Mouse (Mus musculus): Measurements from ENCODE around the gene Nudt21. TPM values are rescaled to one million over a fixed set of nuclear protein-coding genes. Genes with fewer than 3 reads are reported as not detected.

Gene Nudt21
- polyA plus RNA-seq, 1 experiment from 2014 or later, result 80.8 TPM

GRCm38 (mm10) chr8:94029701-94030100 is 7.1 kb downstream of the Nudt21 start:
- Histone ChIP-seq H3K27ac (replicated peaks) (no peak overlapping the region), H3K36me3 (peaks cover 54% of the 10 kb centered on the region), H3K9ac (replicated peaks) (no peak overlapping the region), H3K27me3 (replicated peaks) (no peaks in the 10 kb centered on the region), H3K4me1 (peaks cover 10% of the 10 kb centered on the region), H3K4me2 (no peak overlapping the region), H3K9me3 (replicated peaks) (no peaks in the 10 kb centered on the region), H3K4me3 (replicated peaks) (no peak overlapping the region)
- ATAC-seq (ENCODE audit: low FRiP score), result no peak
- WGBS, result 96% methylated on average over 9 of the region's 9 CpGs

- Histone ChIP-seq H3K4me1 (no peaks in the 10 kb centered on the region), H3K4me2 (no peak overlapping the region), H3K9me3 (replicated peaks) (no peaks in the 10 kb centered on the region), H3K9ac (replicated peaks) (no peak overlapping the region), H3K27ac (replicated peaks) (no peak overlapping the region), H3K27me3 (replicated peaks) (no peaks in the 10 kb centered on the region), H3K36me3 (peaks cover 75% of the 10 kb centered on the region), H3K4me3 (replicated peaks) (no peak overlapping the region)
- WGBS, result 93% methylated on average over 6 of the region's 6 CpGs
- ATAC-seq (ENCODE audit: low FRiP score), result no peak
Observed at GRCm38 (mm10) chr8:94023916-94024315, 12.9 kb downstream of the Nudt21 start.

DNA sequence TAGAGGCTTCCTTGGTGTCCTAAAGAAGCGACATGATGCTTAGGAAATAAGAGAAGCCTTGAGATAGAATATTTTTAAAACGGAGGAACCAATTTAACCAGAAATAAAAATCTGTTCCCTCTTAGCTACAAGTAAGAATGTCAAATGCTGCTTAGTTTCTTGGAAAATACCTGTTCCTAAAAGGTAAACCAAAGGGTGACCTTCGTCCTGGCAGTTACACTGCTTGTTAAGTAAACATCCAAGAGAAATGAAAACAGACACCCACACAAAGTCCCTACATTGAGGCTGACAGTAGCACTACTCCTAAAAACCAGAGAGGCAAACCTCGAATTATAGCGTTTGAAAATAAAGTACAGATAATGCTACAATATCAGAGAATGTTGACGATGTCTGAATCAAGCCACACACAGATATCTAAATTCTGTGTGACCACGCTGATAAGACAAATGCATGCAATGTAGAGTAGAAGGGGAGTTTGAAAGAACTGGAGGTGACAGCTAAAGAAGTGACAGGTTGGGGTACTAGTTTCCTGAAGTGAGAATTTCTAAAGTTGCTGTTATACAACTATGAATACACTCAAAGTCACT is 23.7 kb downstream of the Nudt21 start:
- peaks cover 34% of the 10 kb centered on the region for H3K4me1 ChIP-seq
- ATAC-seq (ENCODE audit: low FRiP score), result no peak
- peak overlapping the region; percentile 90 for H3K27ac ChIP-seq (replicated peaks)
- peak overlapping the region; percentile 87 for H3K9ac ChIP-seq (replicated peaks)
- H3K36me3 ChIP-seq, result peaks cover under 1% of the 10 kb centered on the region
- H3K27me3 ChIP-seq (replicated peaks), result no peaks in the 10 kb centered on the region
- H3K4me2 ChIP-seq, result peak overlapping the region; percentile 90
- WGBS, result 43% methylated on average over 7 of the region's 7 CpGs
- H3K4me3 ChIP-seq (replicated peaks), result peak overlapping the region; percentile 73
- no peaks in the 10 kb centered on the region for H3K9me3 ChIP-seq (replicated peaks)

DNA sequence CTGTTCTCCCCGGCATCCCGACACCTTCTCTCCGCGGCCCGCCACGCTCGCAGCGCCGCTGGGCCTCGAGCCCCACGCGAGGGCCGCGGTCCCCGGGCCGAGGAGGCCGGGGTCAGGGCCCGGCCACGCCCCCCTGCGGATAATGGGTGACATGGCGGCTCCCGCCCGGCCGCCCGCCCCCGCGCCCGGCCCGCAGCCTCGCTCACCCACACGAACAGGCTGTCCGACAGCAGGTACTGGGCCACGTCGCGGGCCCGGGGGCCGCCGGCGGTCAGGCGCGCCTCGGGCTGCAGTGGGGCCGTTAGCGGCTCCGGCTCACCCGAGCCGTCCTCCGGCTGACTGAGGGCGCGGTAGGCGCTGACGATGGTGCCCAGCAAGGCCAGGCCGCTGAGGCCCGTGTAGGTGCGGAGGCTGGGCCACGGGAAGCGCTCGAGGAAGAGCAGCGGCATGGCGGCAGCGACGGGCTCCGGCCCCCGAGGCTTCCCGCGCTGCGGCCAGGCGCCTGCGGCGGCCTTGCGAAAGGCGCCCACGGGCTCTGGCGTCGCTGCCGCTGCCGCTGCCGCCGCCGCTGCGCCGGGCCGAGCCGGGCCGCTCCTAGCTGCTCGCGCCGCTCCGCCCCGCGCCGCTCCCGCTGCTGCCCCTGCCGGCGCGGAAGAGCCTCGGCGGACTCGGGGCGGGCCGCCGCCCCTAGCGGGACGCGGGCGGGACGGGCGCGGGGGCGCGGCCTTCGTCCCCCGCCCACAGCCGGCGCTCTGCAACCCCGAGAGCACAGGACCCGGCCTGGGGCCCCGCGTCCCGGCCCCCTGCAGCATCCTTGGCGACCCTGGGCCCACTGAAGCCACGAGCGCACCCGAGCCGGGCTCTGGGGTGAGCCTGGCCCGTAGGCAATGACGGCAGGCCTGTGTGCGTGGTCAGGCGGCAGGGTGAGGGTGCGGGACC is 24.5 kb downstream of the Nudt21 start, which contains the start of gene Amfr:
Gene Amfr (minus strand): TSS at position 830 of the 939 bp plus-strand sequence.
- H3K4me3 ChIP-seq (replicated peaks), result peak within 1 kb of the TSS; percentile 73
- peak within 1 kb of the TSS; percentile 90 for H3K27ac ChIP-seq (replicated peaks)
- H3K27me3 ChIP-seq (replicated peaks), result no peaks in the 10 kb centered on the region
- peak within 1 kb of the TSS; percentile 87 for H3K9ac ChIP-seq (replicated peaks)
- under 1% methylated on average over 99 of the region's 130 CpGs for WGBS
- H3K36me3 ChIP-seq, result no peaks in the 10 kb centered on the region
- peak; percentile 91 for ATAC-seq (ENCODE audit: low FRiP score)
- peak within 1 kb of the TSS; percentile 90 for H3K4me2 ChIP-seq
- H3K9me3 ChIP-seq (replicated peaks), result no peaks in the 10 kb centered on the region
- H3K4me1 ChIP-seq, result peaks cover 34% of the 10 kb centered on the region

- H3K27ac ChIP-seq (replicated peaks), result peak overlapping the region; percentile 90
- no peaks in the 10 kb centered on the region for H3K27me3 ChIP-seq (replicated peaks)
- peak overlapping the region; percentile 90 for H3K4me2 ChIP-seq
- H3K4me3 ChIP-seq (replicated peaks), result peak overlapping the region; percentile 73
- peaks cover 34% of the 10 kb centered on the region for H3K4me1 ChIP-seq
- WGBS, result 3% methylated on average over 48 of the region's 48 CpGs
- peak overlapping the region; percentile 87 for H3K9ac ChIP-seq (replicated peaks)
- ATAC-seq (ENCODE audit: low FRiP score), result no peak
- no peaks in the 10 kb centered on the region for H3K9me3 ChIP-seq (replicated peaks)
- no peaks in the 10 kb centered on the region for H3K36me3 ChIP-seq
Observed at GRCm38 (mm10) chr8:94011076-94012012, 25.5 kb downstream of the Nudt21 start.

GRCm38 (mm10) chr8:94010101-94010705 is 26.6 kb downstream of the Nudt21 start:
- 44% methylated on average over 2 of the region's 2 CpGs for WGBS
- Histone ChIP-seq H3K9me3 (replicated peaks) (no peaks in the 10 kb centered on the region), H3K27me3 (replicated peaks) (no peaks in the 10 kb centered on the region), H3K4me2 (peak overlapping the region; percentile 90), H3K27ac (replicated peaks) (no peak overlapping the region), H3K9ac (replicated peaks) (0 out of 2 replicates have a peak overlapping the region, but pooled peaks have one; percentile 26), H3K36me3 (no peaks in the 10 kb centered on the region), H3K4me3 (replicated peaks) (no peak overlapping the region), H3K4me1 (peaks cover 34% of the 10 kb centered on the region)
- ATAC-seq (ENCODE audit: low FRiP score), result no peak

DNA sequence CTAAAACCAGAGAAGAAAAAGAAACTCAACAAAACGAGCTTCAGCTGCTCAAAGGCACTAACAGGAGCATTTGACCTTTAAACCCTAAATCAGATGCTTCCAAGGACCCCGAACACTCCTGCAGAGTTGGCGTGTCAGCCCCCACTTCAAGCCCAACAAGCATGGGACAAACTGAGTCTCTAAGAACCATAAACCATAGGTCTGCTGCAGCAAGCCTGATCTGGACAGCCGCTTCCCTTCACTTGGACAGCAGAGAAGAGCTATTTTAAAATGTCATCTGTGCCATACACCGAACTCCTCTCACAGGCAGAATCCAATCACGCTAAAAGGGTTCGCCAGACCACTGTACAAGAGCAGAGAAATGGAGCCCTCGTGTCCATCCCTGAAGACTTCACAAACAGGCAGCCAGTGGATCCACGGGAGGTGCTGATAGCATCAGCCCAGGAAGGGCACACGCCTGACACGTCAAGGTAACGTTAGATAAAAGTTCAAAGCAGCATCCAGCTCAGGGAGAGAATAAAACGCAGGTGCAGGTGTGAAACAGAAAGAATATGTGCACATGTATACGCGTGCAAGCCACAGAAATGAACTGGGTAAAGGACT is 27.5 kb downstream of the Nudt21 start:
- peaks cover 34% of the 10 kb centered on the region for H3K4me1 ChIP-seq
- WGBS, result 61% methylated on average over 15 of the region's 15 CpGs
- no peak for ATAC-seq (ENCODE audit: low FRiP score)
- H3K27ac ChIP-seq (replicated peaks), result no peak overlapping the region
- peaks cover 4% of the 10 kb centered on the region; the same call in 1 of the 2 replicates for H3K36me3 ChIP-seq
- no peaks in the 10 kb centered on the region for H3K27me3 ChIP-seq (replicated peaks)
- no peak overlapping the region for H3K9ac ChIP-seq (replicated peaks)
- no peak overlapping the region for H3K4me3 ChIP-seq (replicated peaks)
- H3K4me2 ChIP-seq, result no peak overlapping the region; the same call in 1 of the 2 replicates
- H3K9me3 ChIP-seq (replicated peaks), result no peaks in the 10 kb centered on the region

DNA sequence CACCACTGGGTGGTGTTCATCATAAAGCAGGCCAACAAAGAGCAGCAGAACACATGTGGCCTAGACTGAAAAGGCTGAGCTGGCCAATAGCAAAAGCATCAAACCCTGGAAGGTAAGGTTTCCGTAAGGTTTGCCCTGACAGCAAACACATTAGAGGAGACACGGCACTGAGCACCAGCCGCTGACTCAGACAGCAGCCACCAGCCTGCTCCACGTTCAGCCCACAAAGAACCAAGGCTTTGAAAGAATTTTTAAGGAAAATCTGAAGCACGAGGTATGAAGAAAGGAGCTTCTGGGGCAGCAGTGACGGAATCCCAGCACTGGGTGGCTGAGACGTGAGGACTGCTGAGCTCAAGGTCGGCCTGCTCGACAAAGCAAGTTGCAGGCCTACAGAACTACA is 32.7 kb downstream of the Nudt21 start:
- H3K9ac ChIP-seq (replicated peaks), result no peak overlapping the region
- no peaks in the 10 kb centered on the region for H3K27me3 ChIP-seq (replicated peaks)
- H3K36me3 ChIP-seq, result peaks cover 35% of the 10 kb centered on the region
- WGBS, result 93% methylated on average over 9 of the region's 9 CpGs
- H3K4me1 ChIP-seq, result peaks cover 5% of the 10 kb centered on the region
- H3K4me3 ChIP-seq (replicated peaks), result no peak overlapping the region
- no peak for ATAC-seq (ENCODE audit: low FRiP score)
- H3K27ac ChIP-seq (replicated peaks), result no peak overlapping the region
- H3K9me3 ChIP-seq (replicated peaks), result no peaks in the 10 kb centered on the region
- no peak overlapping the region for H3K4me2 ChIP-seq

DNA sequence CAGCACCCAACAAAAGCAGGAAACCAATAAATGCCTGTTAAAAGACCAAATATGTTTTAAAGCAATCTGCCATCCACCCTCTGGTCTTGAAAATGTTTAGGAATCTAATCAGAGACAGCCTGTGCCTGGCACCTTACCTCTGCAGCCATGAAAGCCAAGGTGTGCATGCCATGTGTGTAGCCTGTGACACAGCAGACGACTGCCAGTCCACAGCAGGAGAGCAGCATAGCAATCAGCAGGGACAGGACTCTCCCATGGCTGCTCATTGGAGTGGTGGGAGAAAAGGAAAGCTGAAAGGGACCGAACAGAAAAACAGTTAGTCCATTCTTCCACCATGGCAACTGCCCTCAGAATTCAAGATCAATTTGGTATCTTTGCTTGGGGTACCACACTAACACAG is 37.9 kb downstream of the Nudt21 start:
- H3K4me2 ChIP-seq, result no peak overlapping the region
- H3K27ac ChIP-seq (replicated peaks), result no peak overlapping the region
- no peaks in the 10 kb centered on the region for H3K27me3 ChIP-seq (replicated peaks)
- H3K4me3 ChIP-seq (replicated peaks), result no peak overlapping the region
- no peaks in the 10 kb centered on the region for H3K4me1 ChIP-seq
- WGBS, result 84% methylated on average over 2 of the region's 2 CpGs
- H3K9ac ChIP-seq (replicated peaks), result no peak overlapping the region
- H3K36me3 ChIP-seq, result peaks cover 52% of the 10 kb centered on the region
- no peak for ATAC-seq (ENCODE audit: low FRiP score)
- H3K9me3 ChIP-seq (replicated peaks), result no peaks in the 10 kb centered on the region

DNA sequence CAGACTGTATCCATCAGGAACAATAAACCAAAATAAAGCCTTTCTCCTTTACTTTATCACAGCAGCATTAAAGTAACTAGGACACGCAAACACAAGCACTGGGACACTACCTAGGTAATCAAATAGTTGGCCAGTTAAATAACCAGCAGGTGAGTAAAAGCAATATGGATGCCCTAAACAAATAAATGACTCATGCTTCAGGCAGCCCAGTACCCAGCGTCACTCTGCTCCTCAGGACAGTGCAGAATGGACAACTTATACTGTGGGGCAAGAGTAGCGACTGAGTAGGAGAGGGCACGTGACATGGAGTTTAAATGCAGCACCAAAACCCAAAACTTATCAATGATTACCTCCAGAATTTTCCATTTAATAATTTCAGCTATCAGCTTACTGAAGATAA is 47.1 kb downstream of the Nudt21 start:
- Histone ChIP-seq H3K4me3 (replicated peaks) (no peak overlapping the region), H3K36me3 (peaks cover 54% of the 10 kb centered on the region), H3K4me2 (no peak overlapping the region), H3K27ac (replicated peaks) (no peak overlapping the region), H3K4me1 (no peaks in the 10 kb centered on the region), H3K9ac (replicated peaks) (no peak overlapping the region), H3K9me3 (replicated peaks) (no peaks in the 10 kb centered on the region), H3K27me3 (replicated peaks) (no peaks in the 10 kb centered on the region)
- ATAC-seq (ENCODE audit: low FRiP score), result no peak
- 97% methylated on average over 4 of the region's 4 CpGs for WGBS

Data from neural tube, embryonic 15.5 days (tissue).